Comparison of ENCODE assay signal across 22 mouse cellular contexts in genomic region chr16:31174880-31175638, GRCm38 (mm10). TPM values are rescaled to one million over a fixed set of nuclear protein-coding genes. Genes with fewer than 3 reads are reported as not detected.
A peak's percentile ranks its signal among the peaks of the same experiment; 100 is the strongest.
DNase-seq lines count a peak whose midpoint lies in the region; ATAC-seq and TF ChIP-seq lines count a peak whose summit lies in the region.
"Had no signal": no experiment of that assay in that cellular context is flagged by ENCODE, and none has a peak within 500 bp of the region (broad histone marks: within the 10 kb centered on the region; RNA-seq: fewer than 3 reads in every experiment).

No protein-coding gene starts in this region.

- 0 out of 2 replicates have a peak, but pooled peaks cover 8% of the 10 kb centered on the region for H3K4me1 ChIP-seq in forebrain, embryonic 13.5 days
- H3K4me1 ChIP-seq in forebrain, embryonic 14.5 days (ENCODE audit: control insufficient read depth, insufficient read depth, low read length): peaks cover 3% of the 10 kb centered on the region; the same call in 1 of the 2 replicates
- no peaks in the 10 kb centered on the region; the same call in 1 of the 2 replicates for H3K4me1 ChIP-seq in lung, postnatal 0 days (ENCODE audit: insufficient read depth, low read depth, low read length)
- H3K4me1 ChIP-seq: hindbrain, embryonic 12.5 days; hindbrain, embryonic 15.5 days had no signal

- DNase-seq in forebrain, embryonic 14.5 days (ENCODE audit: low spot score): no peak
- no peak for DNase-seq in layer of hippocampus, adult 2 months (ENCODE audit: low spot score in 2 of 2)
- DNase-seq in layer of hippocampus, postnatal 25 days (ENCODE audit: extremely low spot score in 1 of 2, low spot score in 1 of 2): no peak
- DNase-seq in lung, postnatal 0 days (ENCODE audit: low spot score): peak; percentile 8
- no peak for DNase-seq in lung, postnatal 14 days
- no peak for DNase-seq in spleen, adult 12 weeks (ENCODE audit: low spot score)
- DNase-seq: adrenal gland, adult 2 months; adrenal gland, postnatal 14 days; B cell, adult 2 months; cerebellum, adult 11 months; cerebellum, adult 2 months; cerebellum, adult 9-11 months; cerebellum, postnatal 25 days; gastrocnemius, adult 2 months; gastrocnemius, postnatal 14 days; heart, adult 11 months had no signal

- H3K9ac ChIP-seq in forebrain, embryonic 13.5 days: no peak overlapping the region
- no peak overlapping the region for H3K9ac ChIP-seq in forebrain, embryonic 14.5 days (ENCODE audit: low read length)
- H3K9ac ChIP-seq in lung, postnatal 0 days (replicated peaks; ENCODE audit: low read depth): no peak overlapping the region
- H3K9ac ChIP-seq: hindbrain, embryonic 12.5 days; hindbrain, embryonic 15.5 days had no signal

- no peaks in the 10 kb centered on the region for H3K9me3 ChIP-seq in forebrain, embryonic 13.5 days (replicated peaks)
- no peaks in the 10 kb centered on the region for H3K9me3 ChIP-seq in forebrain, embryonic 14.5 days (replicated peaks; ENCODE audit: control insufficient read depth, low read length)
- no peaks in the 10 kb centered on the region for H3K9me3 ChIP-seq in lung, postnatal 0 days (ENCODE audit: low read length)
- H3K9me3 ChIP-seq: G1E; hindbrain, embryonic 12.5 days; hindbrain, embryonic 15.5 days had no signal

- H3K4me2 ChIP-seq in forebrain, embryonic 13.5 days: no peak overlapping the region
- no peak overlapping the region for H3K4me2 ChIP-seq in forebrain, embryonic 14.5 days (ENCODE audit: low read length)
- no peak overlapping the region for H3K4me2 ChIP-seq in lung, postnatal 0 days (replicated peaks; ENCODE audit: low read depth, low read length)
- H3K4me2 ChIP-seq: heart, embryonic 11.5 days; hindbrain, embryonic 12.5 days; hindbrain, embryonic 15.5 days had no signal

- TF ChIP-seq EP300 in lung, postnatal 0 days (IDR thresholded peaks at IDR 0.05): no peak

- 0 out of 2 replicates have a peak, but pooled peaks have one; percentile 57 for ATAC-seq in forebrain, embryonic 13.5 days
- ATAC-seq in forebrain, embryonic 14.5 days: no peak
- ATAC-seq in lung, postnatal 0 days: no peak; the same call in 1 of the 2 replicates

- no peak for TF ChIP-seq CTCF in layer of hippocampus, adult 2 months (conservative IDR thresholded peaks at IDR 0.05)
- no peak for TF ChIP-seq CTCF in lung, postnatal 0 days (IDR thresholded peaks at IDR 0.05)

- 83% methylated on average over 9 of the region's 9 CpGs for WGBS in forebrain, embryonic 13.5 days
- 82% methylated on average over 9 of the region's 9 CpGs for WGBS in forebrain, embryonic 14.5 days
- 68% methylated on average over 9 of the region's 9 CpGs for WGBS in lung, postnatal 0 days

- no peak overlapping the region for H3K27ac ChIP-seq in forebrain, embryonic 13.5 days
- H3K27ac ChIP-seq in forebrain, embryonic 14.5 days (ENCODE audit: low read depth, low read length): no peak overlapping the region
- H3K27ac ChIP-seq in layer of hippocampus, adult 2 months: peak overlapping the region; percentile 2; the same call in 1 of the 2 replicates
- H3K27ac ChIP-seq in lung, postnatal 0 days (ENCODE audit: low read length): no peak overlapping the region
- H3K27ac ChIP-seq: hindbrain, embryonic 12.5 days; hindbrain, embryonic 15.5 days had no signal

- H3K36me3 ChIP-seq in forebrain, embryonic 13.5 days (ENCODE audit: poor library complexity, severe bottlenecking): no peaks in the 10 kb centered on the region
- H3K36me3 ChIP-seq in forebrain, embryonic 14.5 days (ENCODE audit: control insufficient read depth, insufficient read depth, low read length): no peaks in the 10 kb centered on the region
- no peaks in the 10 kb centered on the region for H3K36me3 ChIP-seq in lung, postnatal 0 days (ENCODE audit: insufficient read depth, low read length)
- H3K36me3 ChIP-seq: G1E; hindbrain, embryonic 12.5 days; hindbrain, embryonic 15.5 days had no signal

- no peak overlapping the region for H3K4me3 ChIP-seq in forebrain, embryonic 13.5 days
- H3K4me3 ChIP-seq in forebrain, embryonic 14.5 days (ENCODE audit: low read depth, low read length): no peak overlapping the region
- H3K4me3 ChIP-seq in layer of hippocampus, adult 2 months: no peak overlapping the region
- H3K4me3 ChIP-seq in lung, postnatal 0 days (ENCODE audit: low read depth, low read length): no peak overlapping the region
- H3K4me3 ChIP-seq: gastrocnemius, adult 2 months; hindbrain, embryonic 12.5 days; hindbrain, embryonic 15.5 days had no signal

- H3K27me3 ChIP-seq in forebrain, embryonic 13.5 days: no peaks in the 10 kb centered on the region
- H3K27me3 ChIP-seq in forebrain, embryonic 14.5 days (replicated peaks; ENCODE audit: control insufficient read depth, insufficient read depth, low read length): no peaks in the 10 kb centered on the region
- H3K27me3 ChIP-seq in lung, postnatal 0 days (replicated peaks; ENCODE audit: insufficient read depth, low read length): no peaks in the 10 kb centered on the region
- H3K27me3 ChIP-seq: CH12.LX; hindbrain, embryonic 12.5 days; hindbrain, embryonic 15.5 days had no signal

RNA-seq across cellular contexts. Expression of gene Acap2, which starts 26.0 kb away (rescaled TPM):
- polyA plus RNA-seq in forebrain, embryonic 13.5 days (2015; fragmentation: Nextera tagmentation; extraction: Ambion mirVana): 13.9 and 14.9 TPM in 2 replicates
- 11.3 and 15.1 TPM in 2 replicates for polyA plus RNA-seq in forebrain, embryonic 14.5 days (2014; fragmentation: Nextera tagmentation; extraction: Ambion mirVana)
- total RNA-seq in layer of hippocampus, adult 2 months (2021): 100 to 1,000 TPM; 140 to 148 TPM
- total RNA-seq in layer of hippocampus, postnatal 25 days (2021): 100 to 1,000 TPM; 129 to 132 TPM
- 22.0 and 25.1 TPM in 2 replicates for polyA plus RNA-seq in lung, postnatal 0 days (2015; fragmentation: Nextera tagmentation; extraction: Ambion mirVana)
